Mouse (Mus musculus) testis, adult 2 months (tissue): Measurements from ENCODE around the gene Rab40c. TPM values are rescaled to one million over a fixed set of nuclear protein-coding genes. Genes with fewer than 3 reads are reported as not detected.

ENCODE experiments used
- H3K27ac ChIP-seq: fragments of 200-500 bp; 2 replicates; pipeline ENCODE4 v1.5.1; 2012; ENCODE audit warnings: low read depth, low read length; ENCODE audit not compliant: control insufficient read depth, insufficient read depth
- H3K27me3 ChIP-seq: fragments of 200-500 bp; 2 replicates; pipeline ENCODE4 v1.6.1; 2012; ENCODE audit warnings: mild to moderate bottlenecking, low read length, moderate library complexity; ENCODE audit not compliant: control insufficient read depth, insufficient read depth
- H3K36me3 ChIP-seq: fragments of 200-500 bp; 2 replicates; pipeline ENCODE4 v1.6.1; 2012; ENCODE audit warnings: mild to moderate bottlenecking, low read length; ENCODE audit not compliant: control insufficient read depth, insufficient read depth
- H3K4me1 ChIP-seq: fragments of 200-500 bp; 2 replicates; pipeline ENCODE4 v1.6.1; 2012; ENCODE audit warnings: low read length; ENCODE audit not compliant: control insufficient read depth, insufficient read depth
- H3K4me3 ChIP-seq: fragments of 200-500 bp; 2 replicates; pipeline ENCODE4 v1.5.1; 2012; ENCODE audit warnings: low read depth, mild to moderate bottlenecking, low read length, moderate library complexity, mixed read lengths; ENCODE audit not compliant: control insufficient read depth
- CTCF ChIP-seq: fragments of 200-500 bp; IDR thresholded peaks from 2 replicates; pipeline ENCODE4 v1.5.1; 2012; ENCODE audit warnings: low read depth, mild to moderate bottlenecking, inconsistent platforms, low read length, moderate library complexity; ENCODE audit not compliant: control insufficient read depth, insufficient read depth, insufficient replicate concordance
- POLR2A ChIP-seq: fragments of 200-500 bp; IDR thresholded peaks from 2 replicates; pipeline ENCODE4 v1.6.1; 2012; ENCODE audit warnings: low read depth, mild to moderate bottlenecking, inconsistent platforms, low read length, moderate library complexity; ENCODE audit not compliant: control insufficient read depth
- polyA plus RNA-seq: library from polyadenylated mRNA; depleted of rRNA; stranded (reverse); fragments of >200 nt; gene quantifications from 2 replicates; pipeline ENCODE4 v1.2.3, GENCODE M21; 2012; rRNA removed

Rab40c gene
- polyA plus RNA-seq, 1 experiment = 31.9 TPM

GRCm38 (mm10) chr17:25836397-25837075 lies 83.0 kb downstream of the Rab40c start:
- Histone ChIP-seq H3K36me3 (no peaks in the 10 kb centered on the region), H3K4me1 (peaks cover 38% of the 10 kb centered on the region), H3K27ac (peak overlapping the region; percentile 0), H3K4me3 (peak overlapping the region; percentile 30), H3K27me3 (no peaks in the 10 kb centered on the region)
- no peak for TF ChIP-seq CTCF
- TF ChIP-seq POLR2A = no peak

- no peaks in the 10 kb centered on the region for H3K36me3 ChIP-seq
- H3K27me3 ChIP-seq = no peaks in the 10 kb centered on the region
- no peak overlapping the region for H3K4me3 ChIP-seq
- H3K27ac ChIP-seq = no peak overlapping the region
- H3K4me1 ChIP-seq = peaks cover 40% of the 10 kb centered on the region
- TF ChIP-seq POLR2A (peak; percentile 41; the same call in 1 of the 2 replicates), CTCF (no peak)
These were observed 83.7 kb downstream of the Rab40c start for GRCm38 (mm10) chr17:25835816-25836215.

DNA sequence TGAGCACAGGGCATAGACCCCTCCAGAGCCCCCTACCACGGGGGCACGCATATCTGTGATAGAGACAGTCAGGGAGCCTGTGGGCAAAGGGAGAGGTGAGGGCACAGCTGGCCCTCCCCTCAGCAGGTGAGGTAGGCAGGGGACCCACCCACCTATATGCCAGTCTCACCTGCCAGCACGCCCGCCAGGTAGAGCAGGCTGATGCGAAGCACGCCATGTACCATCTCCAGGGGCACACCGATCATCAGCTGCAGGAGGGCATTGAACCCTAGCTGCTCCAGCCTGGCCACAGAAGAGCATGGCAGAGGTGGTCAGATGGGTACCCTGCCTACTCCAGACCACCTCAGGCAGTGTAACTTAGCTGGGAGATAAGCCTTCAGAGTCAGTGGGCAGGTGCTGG lies 84.2 kb downstream of the Rab40c start:
- Histone ChIP-seq H3K27ac (no peak overlapping the region), H3K27me3 (no peaks in the 10 kb centered on the region), H3K4me3 (no peak overlapping the region), H3K36me3 (no peaks in the 10 kb centered on the region), H3K4me1 (peaks cover 40% of the 10 kb centered on the region)
- TF ChIP-seq POLR2A (no peak), CTCF (no peak)

DNA sequence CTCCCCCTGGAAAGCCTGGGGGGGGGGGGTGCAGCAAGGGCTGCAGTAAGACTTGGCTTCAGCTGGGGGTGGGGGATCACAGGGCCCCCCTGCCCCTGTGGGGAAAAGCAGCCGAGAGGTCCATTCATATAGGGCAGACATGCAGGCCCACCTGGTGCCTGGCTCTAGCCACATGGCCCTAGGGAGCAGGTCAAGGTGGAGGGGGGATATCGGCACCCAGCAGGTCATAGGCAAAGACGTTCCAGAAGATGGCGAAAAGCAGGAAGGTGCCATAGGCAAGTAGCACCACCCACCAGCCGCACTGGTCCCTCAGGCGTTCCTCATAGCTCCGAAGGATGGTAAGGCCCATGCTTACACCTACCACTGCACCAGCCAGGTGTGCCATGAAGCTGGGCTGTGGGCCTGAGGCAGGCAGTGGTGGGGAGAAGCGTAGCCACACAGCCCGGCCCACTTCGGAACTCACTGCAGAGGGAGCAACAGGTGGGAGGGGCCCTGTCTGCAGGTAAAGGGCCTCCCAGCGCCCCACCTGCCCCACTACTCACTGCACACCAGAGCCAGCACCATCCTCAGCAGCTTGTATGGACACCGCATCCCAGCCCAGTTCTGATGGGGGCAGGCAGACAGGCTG lies 84.8 kb downstream of the Rab40c start:
- no peak for TF ChIP-seq CTCF
- TF ChIP-seq POLR2A = no peak
- Histone ChIP-seq H3K27me3 (no peaks in the 10 kb centered on the region), H3K4me3 (no peak overlapping the region), H3K36me3 (no peaks in the 10 kb centered on the region), H3K4me1 (peaks cover 40% of the 10 kb centered on the region), H3K27ac (no peak overlapping the region)

DNA sequence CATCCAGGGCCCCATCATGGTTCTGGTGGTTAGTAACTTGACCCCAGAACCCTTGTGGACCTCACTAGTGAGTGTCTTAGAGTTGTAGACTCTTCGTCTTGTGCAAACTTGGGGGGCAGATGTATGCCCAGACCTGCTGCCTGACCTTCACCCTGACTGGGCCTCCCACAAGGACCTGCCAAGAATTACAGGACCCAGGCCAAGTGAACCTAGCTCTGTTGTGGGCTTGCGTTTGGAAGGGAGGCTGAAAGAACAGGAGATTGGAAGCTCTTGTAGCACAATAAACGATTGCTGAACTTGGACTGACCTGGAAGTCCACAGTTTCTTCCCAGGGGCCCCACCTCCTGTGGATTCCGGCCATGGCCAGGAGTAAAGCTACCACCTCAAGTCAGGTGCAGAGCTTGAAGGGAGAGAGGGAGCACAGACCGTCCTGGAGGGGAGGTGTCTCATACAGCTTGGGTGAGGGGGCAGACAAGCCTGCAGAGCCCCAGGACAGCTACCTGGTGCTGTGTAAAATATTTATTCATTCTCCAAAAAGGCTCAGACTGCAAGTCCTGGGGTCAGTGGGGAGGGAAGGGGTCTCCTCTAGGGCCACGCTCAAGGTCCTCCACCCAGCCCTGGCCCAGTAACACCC lies 85.4 kb downstream of the Rab40c start:
- no peaks in the 10 kb centered on the region for H3K36me3 ChIP-seq
- H3K27ac ChIP-seq = peak overlapping the region; percentile 95

DNA sequence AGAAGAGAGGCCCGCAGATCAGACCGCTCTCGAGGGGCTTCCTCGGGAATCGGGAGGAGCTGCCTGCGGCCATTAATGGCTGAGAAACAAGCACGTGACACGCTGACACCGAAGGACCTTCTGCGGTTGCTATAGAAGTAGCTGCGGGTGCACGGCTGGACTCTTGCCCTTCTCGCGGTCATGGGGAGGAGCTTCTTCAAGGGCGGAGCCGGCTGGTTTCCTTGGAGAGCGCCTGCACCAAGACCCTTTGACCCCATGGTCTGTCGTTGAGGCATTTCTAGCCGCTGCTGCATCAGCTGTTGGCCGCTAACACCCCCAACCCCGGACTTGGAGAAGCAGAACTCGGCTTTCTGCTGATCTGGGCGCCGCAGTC lies 86.2 kb downstream of the Rab40c start, which contains the start of gene Stub1:
Stub1 (minus strand) TSS at position 114 of the 373 bp plus-strand sequence.
- Histone ChIP-seq H3K36me3 (no peaks in the 10 kb centered on the region), H3K27ac (peak within 1 kb of the TSS; percentile 95), H3K27me3 (no peaks in the 10 kb centered on the region), H3K4me3 (peak within 1 kb of the TSS; percentile 92), H3K4me1 (peaks cover 49% of the 10 kb centered on the region)
- no peak for TF ChIP-seq CTCF
- peak; percentile 12; the same call in 1 of the 2 replicates for TF ChIP-seq POLR2A

More for the DNA sequence above, 85.4 kb downstream of the Rab40c start:
- peak overlapping the region; percentile 92 for H3K4me3 ChIP-seq
- no peaks in the 10 kb centered on the region for H3K27me3 ChIP-seq
- peaks cover 45% of the 10 kb centered on the region for H3K4me1 ChIP-seq
- TF ChIP-seq CTCF = no peak

- Histone ChIP-seq H3K4me3 (peak overlapping the region; percentile 92), H3K4me1 (peaks cover 51% of the 10 kb centered on the region), H3K27ac (peak overlapping the region; percentile 95), H3K36me3 (no peaks in the 10 kb centered on the region), H3K27me3 (no peaks in the 10 kb centered on the region)
- TF ChIP-seq CTCF (no peak), POLR2A (peak; percentile 87)
These were observed 86.9 kb downstream of the Rab40c start for GRCm38 (mm10) chr17:25832436-25833290.

Other genes starting within 250 kb of the Rab40c start
- 0.44 and 0.84 TPM in 2 replicates for gene Gng13, start 202.6 kb downstream of the Rab40c start, polyA plus RNA-seq
- gene Chtf18, start 192.3 kb downstream of the Rab40c start, polyA plus RNA-seq = 16.1 and 18.9 TPM in 2 replicates
- 8.3 and 9.8 TPM in 2 replicates for gene Rpusd1, start 192.1 kb downstream of the Rab40c start, polyA plus RNA-seq
- 0.65 and 1.0 TPM in 2 replicates for gene Mslnl, start 183.7 kb downstream of the Rab40c start, polyA plus RNA-seq
- 0.63 and 0.82 TPM in 2 replicates for gene Msln, start 165.3 kb downstream of the Rab40c start, polyA plus RNA-seq
- 17.9 and 20.3 TPM in 2 replicates for gene Narfl, start 146.0 kb downstream of the Rab40c start, polyA plus RNA-seq
- gene Haghl, start 134.1 kb downstream of the Rab40c start, polyA plus RNA-seq = 81.1 and 83.4 TPM in 2 replicates
- gene Ccdc78, start 133.1 kb downstream of the Rab40c start, polyA plus RNA-seq = 1.3 and 1.6 TPM in 2 replicates
- 49.8 and 55.5 TPM in 2 replicates for gene Fam173a, start 126.8 kb downstream of the Rab40c start, polyA plus RNA-seq
- gene AC134908.4, start 124.1 kb downstream of the Rab40c start, polyA plus RNA-seq = not detected in 2 replicates
- 19.4 and 21.1 TPM in 2 replicates for gene Metrn, start 122.6 kb downstream of the Rab40c start, polyA plus RNA-seq
- gene Fbxl16, start 110.6 kb downstream of the Rab40c start, polyA plus RNA-seq = 6.2 and 7.1 TPM in 2 replicates
- 35.8 and 36.0 TPM in 2 replicates for gene Wdr24, start 96.1 kb downstream of the Rab40c start, polyA plus RNA-seq
- gene Jmjd8, start 90.9 kb downstream of the Rab40c start, polyA plus RNA-seq = 16.4 and 18.6 TPM in 2 replicates
- gene Stub1, start 86.3 kb downstream of the Rab40c start, polyA plus RNA-seq = 81.1 and 82.0 TPM in 2 replicates
- gene Rhbdl1, start 82.4 kb downstream of the Rab40c start, polyA plus RNA-seq = 2.1 and 2.7 TPM in 2 replicates
- gene Gm20683, start 78.0 kb downstream of the Rab40c start, polyA plus RNA-seq = 9.0 and 11.2 TPM in 2 replicates
- 37.5 and 38.7 TPM in 2 replicates for gene Rhot2, start 74.9 kb downstream of the Rab40c start, polyA plus RNA-seq
- 49.9 and 54.9 TPM in 2 replicates for gene Wdr90, start 58.2 kb downstream of the Rab40c start, polyA plus RNA-seq
- 28.2 and 28.8 TPM in 2 replicates for gene Mcrip2, start 51.0 kb downstream of the Rab40c start, polyA plus RNA-seq
- 49.8 and 56.2 TPM in 2 replicates for gene Mettl26, start 44.7 kb downstream of the Rab40c start, polyA plus RNA-seq
- 0.96 and 0.98 TPM in 2 replicates for gene Wfikkn1, start 38.9 kb downstream of the Rab40c start, polyA plus RNA-seq
- 21.4 and 24.4 TPM in 2 replicates for gene Pigq, start 25.2 kb upstream of the Rab40c start, polyA plus RNA-seq
- gene Nhlrc4, start 25.2 kb upstream of the Rab40c start, polyA plus RNA-seq = 0.40 and 0.69 TPM in 2 replicates
- gene A930017K11Rik, start 32.8 kb upstream of the Rab40c start, polyA plus RNA-seq = 0.10 and 0.20 TPM in 2 replicates
- 20.1 and 22.1 TPM in 2 replicates for gene Capn15, start 66.1 kb upstream of the Rab40c start, polyA plus RNA-seq
- gene Rab11fip3, start 149.8 kb upstream of the Rab40c start, polyA plus RNA-seq = 35.2 and 37.5 TPM in 2 replicates
- gene Decr2, start 170.6 kb upstream of the Rab40c start, polyA plus RNA-seq = 9.8 and 12.0 TPM in 2 replicates
- gene Nme4, start 175.9 kb upstream of the Rab40c start, polyA plus RNA-seq = 5.3 and 5.4 TPM in 2 replicates
- 361 and 374 TPM in 2 replicates for gene Tmem8, start 193.6 kb upstream of the Rab40c start, polyA plus RNA-seq
- 30.4 and 36.5 TPM in 2 replicates for gene Mrpl28, start 203.8 kb upstream of the Rab40c start, polyA plus RNA-seq
- gene Axin1, start 219.0 kb upstream of the Rab40c start, polyA plus RNA-seq = 14.4 and 15.0 TPM in 2 replicates